Mouse (Mus musculus): Measurements from ENCODE around the gene Rgl3. TPM values are rescaled to one million over a fixed set of nuclear protein-coding genes. Genes with fewer than 3 reads are reported as not detected.
A peak's percentile ranks its signal among the peaks of the same experiment; 100 is the strongest.

Gene Rgl3
- total RNA-seq, 2 experiments from 2014 or later = not detected

DNA sequence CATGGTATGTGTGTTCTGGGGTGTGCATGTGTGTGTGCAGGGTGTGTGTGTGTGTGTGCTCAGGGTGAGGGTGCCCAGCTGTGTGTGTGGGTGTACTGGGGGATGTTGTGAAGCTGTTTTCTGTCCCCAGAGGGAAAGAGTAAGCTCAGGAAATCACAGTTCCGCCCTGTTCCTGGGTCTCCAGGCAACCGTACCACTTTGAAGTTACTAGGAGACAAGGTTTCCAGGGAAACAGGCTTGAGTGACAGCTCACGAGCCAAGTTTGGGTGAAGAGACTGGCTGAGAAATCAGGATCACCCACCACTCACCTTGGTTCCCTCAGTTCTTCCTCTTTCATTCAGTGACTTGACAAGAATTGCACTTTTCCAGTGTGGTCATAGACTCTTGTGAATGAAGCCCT is 35.6 kb downstream of the Rgl3 start:
- no peak for ATAC-seq (replicated peaks; ENCODE audit: low FRiP score, poor library complexity, severe bottlenecking)

DNA sequence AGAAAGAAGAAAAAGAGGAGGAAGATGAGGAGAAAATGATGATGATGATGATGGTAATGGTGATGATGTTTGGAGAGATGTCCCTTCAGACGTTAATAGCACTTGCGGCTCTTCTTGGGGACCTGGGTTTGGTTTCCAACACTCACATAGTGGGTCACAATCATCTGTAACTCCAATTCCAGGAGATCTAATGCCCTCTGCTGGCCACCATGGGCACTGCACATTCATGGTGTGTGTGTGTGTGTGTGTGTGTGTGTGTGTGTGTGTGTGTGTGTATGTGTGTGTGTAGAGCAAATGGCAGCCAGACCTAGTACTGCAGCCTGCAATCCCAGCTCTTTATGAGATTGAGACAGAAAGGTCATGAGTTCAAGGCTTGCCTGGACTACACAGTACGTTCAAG is 37.3 kb downstream of the Rgl3 start:
- no peak for ATAC-seq (replicated peaks; ENCODE audit: low FRiP score, poor library complexity, severe bottlenecking)

DNA sequence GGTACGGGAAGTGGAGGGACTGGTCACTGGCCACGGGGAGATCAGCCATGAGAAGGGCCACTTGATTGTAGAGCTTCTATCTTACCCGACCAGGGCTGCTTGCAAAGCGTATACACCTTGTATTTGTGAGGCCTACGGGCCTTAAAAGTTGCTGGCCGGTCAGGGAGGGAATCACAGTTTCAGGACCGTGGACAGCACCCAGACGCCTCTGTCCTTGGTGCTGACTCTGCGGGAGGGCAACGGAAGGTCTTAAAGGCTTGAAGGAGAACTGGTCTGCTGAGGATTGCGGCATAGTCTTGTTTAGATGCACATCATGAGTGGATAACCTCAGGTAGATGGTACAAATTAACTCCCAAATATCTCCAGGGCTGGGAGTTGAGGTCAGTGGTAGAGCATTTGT is 38.9 kb downstream of the Rgl3 start:
- peak; percentile 43; the same call in 1 of the 2 replicates for ATAC-seq (replicated peaks; ENCODE audit: low FRiP score, poor library complexity, severe bottlenecking)

DNA sequence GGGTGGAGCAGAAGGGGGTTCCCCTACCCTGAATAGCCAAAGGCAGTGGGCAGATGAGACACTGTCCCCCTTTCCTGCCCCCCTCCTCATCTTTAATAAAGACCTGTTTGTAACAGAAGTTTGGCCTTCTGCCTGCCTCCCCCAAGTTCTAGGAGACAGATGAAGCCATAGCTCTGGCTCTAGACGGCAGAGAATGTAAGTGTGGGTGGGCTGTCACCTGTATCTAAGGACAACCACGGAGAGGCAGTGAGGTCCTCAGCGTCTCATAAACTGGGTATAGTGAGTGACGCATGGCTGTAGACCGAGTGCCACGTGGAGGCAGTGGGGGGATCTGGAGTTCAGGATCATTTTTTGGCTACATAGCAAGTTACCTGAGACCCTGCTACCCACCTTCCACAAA is 40.5 kb downstream of the Rgl3 start:
- no peak for ATAC-seq (replicated peaks; ENCODE audit: low FRiP score, poor library complexity, severe bottlenecking)

DNA sequence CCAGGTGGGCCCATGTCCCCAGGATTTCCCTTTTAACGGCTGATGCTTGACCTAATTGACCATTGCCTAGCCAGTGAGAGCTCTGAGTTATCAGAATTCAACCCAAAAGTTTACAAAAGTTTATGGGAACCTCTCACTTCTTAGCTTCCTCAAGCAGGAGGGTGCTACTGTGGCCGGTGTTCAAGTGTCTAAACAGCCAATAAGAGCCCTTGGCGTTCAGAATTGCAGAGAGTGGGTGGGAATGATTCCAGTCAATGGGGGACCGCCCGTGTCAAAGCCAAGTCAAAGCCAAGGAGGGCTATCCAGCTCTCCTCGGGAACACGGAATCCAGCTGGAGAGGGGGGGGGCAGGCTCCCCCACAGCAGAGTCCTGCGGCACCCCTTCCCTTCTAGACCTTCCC is 41.1 kb downstream of the Rgl3 start:
- ATAC-seq (replicated peaks; ENCODE audit: low FRiP score, poor library complexity, severe bottlenecking) = no peak

DNA sequence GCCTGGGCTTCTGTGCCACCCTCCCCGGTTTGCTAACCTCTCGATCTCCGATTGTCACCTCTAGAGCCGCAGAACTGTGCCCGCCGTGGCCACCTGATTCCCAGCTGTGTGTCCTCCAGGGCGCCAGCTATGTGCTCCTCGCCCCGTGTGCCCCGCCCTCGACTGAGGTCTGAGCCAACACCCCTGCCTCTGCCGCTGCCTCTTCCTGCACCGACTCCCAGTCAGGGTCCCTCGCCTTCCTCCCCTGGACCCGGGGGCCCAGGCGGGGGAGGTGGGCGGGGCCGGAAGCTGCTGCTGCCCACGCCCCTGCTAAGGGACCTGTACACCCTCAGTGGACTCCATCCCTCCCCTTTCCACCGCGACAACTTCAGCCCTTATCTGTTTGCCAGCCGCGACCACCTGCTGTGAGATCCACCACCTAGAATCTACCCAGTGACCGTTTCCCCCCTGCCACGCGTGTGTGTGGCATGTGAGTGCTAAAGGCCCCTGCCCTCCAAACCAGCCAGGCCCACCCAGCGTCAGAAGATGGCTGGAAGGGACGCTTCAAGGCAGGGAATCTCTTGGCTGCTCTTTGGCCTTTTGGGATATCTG is 41.6 kb downstream of the Rgl3 start:
- ATAC-seq (replicated peaks; ENCODE audit: low FRiP score, poor library complexity, severe bottlenecking) = no peak

DNA sequence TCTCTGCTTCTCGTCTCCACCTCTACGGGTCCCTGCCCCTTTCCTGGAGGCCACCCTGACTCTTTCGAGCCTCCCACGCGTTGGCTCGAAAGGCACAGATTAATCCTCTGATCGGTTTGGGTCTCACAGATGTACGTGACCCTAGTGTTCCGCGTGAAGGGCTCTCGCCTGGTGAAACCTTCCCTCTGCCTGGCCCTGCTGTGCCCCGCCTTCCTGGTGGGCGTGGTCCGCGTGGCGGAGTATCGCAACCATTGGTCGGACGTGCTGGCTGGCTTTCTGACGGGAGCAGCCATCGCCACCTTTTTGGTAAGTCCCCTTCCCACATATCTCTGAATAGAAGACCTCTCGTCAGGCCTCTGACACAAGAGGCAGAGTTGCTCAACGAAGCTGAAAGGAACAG is 45.0 kb downstream of the Rgl3 start:
- ATAC-seq (replicated peaks; ENCODE audit: low FRiP score, poor library complexity, severe bottlenecking) = no peak

DNA sequence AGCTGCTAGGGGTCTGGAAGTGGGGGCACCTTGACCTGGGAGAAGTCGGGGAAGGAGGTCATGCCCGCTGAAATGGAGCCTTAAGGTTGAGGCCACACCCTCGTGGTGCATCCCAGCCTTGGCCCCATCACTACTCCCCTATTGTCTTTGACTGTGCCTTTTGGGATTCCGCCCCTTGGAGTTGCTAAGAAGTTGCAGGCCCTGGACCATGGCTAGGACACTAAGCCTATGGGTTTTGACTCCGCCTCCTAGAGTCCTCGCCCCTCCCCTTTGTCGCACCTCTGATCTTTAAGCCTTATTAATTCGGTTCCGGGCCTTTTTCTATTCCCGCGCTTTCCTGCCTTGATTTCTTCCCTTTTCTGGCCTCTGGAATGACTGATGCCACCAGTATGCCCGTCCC is 45.6 kb downstream of the Rgl3 start:
- no peak for ATAC-seq (replicated peaks; ENCODE audit: low FRiP score, poor library complexity, severe bottlenecking)

DNA sequence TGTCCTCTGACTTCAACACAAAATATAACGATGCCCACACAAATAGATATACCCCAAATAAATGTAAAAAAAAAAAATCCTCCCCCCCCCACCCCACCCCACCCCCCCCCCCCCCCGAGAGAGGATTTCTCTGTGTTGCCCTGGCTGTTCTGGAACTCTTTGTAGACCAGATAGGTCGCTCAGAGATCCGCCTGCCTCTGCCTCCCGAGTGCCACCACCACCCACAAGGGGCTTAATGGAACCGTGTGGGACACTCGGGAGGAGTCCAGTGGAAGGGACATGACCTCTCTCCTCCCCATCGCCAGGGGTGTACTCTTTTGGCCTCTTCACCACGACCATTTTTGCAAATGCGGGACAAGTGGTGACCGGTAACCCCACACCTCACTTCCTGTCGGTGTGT is 46.2 kb downstream of the Rgl3 start:
- ATAC-seq (replicated peaks; ENCODE audit: low FRiP score, poor library complexity, severe bottlenecking) = no peak

DNA sequence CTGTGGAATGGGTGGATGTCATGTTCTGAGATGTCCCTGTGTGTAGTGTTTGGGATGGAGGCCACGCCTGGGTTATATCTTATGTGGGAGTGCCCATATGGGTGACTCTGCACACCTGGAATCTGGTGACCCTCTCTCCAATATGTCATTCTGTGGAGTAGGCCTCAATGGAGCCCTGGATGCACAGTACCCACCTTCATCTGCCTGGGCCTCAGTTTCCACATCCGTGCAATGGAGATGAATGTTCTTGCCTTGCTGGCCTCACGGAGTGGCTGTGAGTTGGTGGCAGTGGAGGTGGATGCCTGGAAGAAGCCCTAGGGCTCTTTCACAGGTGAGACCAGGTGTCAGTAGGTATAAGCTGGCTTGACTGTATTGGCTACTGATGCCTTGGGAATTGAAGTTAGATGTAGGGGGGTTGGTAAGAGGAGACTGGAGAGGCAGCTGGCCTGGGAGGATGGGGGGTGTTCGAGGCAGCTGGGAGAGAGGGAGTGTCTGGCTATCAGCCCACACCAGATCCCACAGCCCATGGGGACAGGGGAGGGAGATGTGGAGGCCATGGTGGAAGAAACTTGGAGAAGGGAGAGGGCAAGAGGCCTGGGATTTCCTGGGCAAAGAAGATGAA is 50.9 kb downstream of the Rgl3 start:
- no peak for ATAC-seq (replicated peaks; ENCODE audit: low FRiP score, poor library complexity, severe bottlenecking)

DNA sequence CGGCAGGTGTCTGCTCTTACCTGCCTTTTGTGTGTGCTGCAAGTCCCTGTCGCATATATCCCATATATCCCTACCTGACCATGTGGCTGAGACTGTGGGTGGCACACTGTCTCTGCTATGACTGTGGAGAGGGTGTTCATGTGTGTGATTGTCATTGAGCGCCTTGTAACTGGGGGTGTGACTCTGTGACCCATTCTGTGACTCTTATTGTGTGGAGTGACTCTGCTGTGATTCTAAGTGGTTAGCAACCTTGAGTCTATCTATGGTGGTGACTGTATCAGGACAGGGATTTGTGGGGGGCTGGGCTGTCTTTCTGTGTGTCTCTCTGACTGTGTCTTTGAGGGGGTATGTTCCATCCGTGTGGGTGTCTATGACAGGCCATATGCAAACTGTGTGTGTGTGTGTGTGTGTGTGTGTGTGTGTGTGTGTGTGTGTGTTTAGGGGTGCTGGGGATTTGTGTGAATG is 51.5 kb downstream of the Rgl3 start:
- ATAC-seq (replicated peaks; ENCODE audit: low FRiP score, poor library complexity, severe bottlenecking) = no peak

DNA sequence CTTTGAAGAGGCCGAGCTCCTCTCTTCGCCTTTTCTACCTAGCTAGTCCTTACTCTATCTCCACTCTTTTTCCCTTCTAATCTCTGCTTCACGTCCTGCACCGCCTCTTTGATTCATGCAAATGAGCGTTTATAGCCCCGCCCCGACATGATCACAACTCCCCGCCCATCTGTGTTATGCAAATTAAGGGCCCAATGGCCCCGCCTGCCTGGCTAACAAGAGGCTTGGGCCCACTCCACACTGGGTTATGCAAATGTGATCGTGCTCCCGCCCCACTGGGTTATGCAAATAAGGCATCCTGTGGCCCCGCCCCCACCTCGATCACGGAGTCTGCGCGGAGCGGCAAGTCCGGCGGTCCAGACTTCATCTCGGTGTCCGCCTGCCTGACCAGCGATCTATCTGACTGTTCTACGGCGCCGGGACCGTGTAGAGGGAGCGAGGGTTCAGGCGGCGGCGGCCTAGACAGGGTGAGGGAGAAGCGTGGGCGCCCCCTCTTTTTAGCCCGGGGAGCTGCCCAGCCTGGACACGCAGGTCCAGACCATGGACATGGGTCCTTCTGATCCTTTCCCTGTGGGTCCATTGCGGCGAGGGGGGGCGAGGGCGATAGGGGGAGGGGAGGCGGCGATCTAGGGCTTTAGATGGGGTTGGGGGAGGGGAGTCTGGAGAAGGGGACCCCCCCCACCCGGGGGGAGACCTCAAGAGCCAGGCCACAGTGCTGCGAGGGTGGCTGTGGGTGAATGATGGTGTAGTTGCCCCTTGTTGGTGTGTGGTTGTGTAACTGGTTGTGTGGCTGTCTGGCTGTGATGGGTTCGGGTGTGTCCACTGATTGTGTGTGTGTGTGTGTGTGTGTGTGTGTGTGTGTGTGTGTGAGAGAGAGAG is 52.3 kb downstream of the Rgl3 start, which contains the start of gene Plppr2:
Plppr2 (plus strand) TSS at position 342 of the 879 bp plus-strand sequence.
- peak; percentile 66; the same call in 1 of the 2 replicates for ATAC-seq (replicated peaks; ENCODE audit: low FRiP score, poor library complexity, severe bottlenecking)

DNA sequence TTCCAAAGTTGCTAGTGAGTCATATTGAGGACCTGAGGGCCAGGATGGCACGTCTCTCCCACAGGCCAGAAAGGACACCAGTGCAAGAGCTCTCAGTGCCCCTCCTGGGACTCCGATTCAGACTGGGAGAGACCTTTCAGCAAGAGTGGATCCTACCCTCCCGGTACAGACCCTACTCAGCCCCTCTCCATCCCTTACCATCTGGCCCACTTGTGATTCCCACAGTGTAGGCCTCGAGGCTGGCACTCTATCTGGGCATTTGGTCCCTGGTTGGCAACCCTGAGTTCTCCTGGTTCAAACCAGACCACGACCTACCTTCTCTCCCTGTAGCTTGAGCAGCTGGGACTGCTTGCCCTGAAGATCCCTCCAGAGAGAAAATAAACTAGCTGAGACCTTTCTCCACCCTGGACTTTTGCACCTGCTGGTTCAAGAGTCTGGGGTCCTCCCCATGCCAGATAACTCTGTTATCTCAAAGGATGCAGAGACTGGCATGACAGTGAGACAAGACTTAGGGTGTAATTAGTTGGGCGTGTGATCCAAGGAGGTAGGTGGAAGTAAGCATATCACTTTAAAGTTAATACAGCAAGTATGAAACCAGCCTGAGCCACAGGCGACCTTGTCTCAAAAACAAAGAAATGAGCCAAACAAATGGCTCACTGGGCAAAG is 53.6 kb downstream of the Rgl3 start:
- ATAC-seq (replicated peaks; ENCODE audit: low FRiP score, poor library complexity, severe bottlenecking) = no peak

DNA sequence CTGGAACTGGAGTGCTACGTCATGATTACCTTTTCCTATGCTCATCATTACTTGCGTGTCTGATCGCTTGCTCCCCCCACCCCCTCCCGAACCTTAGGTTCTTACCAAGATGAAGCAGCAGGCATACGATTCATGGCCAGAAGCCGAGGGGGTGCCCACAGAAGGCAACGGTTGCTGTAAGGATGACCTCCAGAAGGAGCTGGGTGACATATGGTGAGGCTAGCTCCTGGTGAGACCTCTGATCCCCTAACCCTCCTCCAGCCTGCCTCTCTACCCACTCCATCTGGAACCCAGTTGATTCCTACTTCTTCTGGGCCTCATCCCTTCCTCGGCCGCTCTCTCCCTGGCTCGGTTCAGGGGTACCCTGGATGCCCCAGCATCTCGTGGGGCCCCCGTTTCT is 55.2 kb downstream of the Rgl3 start:
- ATAC-seq (replicated peaks; ENCODE audit: low FRiP score, poor library complexity, severe bottlenecking) = no peak

DNA sequence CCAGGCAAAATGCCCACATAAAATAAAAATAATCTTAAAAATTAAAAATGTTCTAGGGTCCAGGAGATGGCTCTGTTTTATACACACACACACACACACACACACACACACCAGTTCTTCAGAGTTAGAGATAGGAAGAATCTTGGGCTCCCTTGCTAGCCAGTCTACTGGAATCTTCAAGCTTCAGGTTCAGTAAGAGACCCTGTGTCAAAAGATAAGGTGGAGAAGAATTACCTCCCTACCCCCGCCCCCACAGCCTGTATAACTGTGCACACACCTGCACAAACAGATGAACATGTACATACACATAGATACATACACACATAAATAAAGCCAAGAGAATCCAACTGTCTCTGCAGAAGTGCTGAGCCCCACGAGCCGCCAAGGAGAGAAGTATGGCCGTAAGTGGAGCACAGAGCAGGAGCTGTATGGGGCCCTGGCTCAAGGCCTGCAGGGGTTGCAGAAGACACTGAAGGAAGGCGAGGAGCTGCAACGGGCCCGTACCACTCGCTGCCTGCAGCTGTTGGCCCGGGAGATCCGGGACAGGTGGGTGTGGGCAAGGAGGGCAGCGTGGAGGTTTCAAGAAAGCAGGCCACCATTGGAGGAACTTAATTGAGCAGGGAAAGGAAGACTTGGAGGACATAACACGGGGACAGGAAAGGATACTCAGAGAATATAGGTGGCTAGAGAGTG is 56.7 kb downstream of the Rgl3 start:
- no peak for ATAC-seq (replicated peaks; ENCODE audit: low FRiP score, poor library complexity, severe bottlenecking)

DNA sequence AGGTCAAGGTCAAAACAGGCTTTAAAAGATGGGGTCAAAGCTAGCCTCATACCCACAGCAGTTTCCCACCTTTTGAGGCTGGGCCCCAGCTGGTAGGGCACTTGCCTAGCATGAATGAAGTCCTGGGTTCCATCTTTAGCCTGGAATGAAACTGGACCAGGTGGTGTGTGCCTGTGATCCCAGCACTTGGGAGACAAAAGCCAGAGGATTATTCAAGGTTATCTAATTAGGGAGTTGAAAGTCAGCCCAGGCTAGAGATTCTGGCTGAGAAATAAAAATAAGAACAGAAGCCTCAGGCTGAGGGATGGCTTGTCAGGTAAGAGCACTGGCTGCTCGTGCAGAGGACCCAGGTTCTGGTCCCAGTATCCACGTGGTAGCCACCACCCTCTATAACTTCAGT is 57.2 kb downstream of the Rgl3 start:
- no peak for ATAC-seq (replicated peaks; ENCODE audit: low FRiP score, poor library complexity, severe bottlenecking)

DNA sequence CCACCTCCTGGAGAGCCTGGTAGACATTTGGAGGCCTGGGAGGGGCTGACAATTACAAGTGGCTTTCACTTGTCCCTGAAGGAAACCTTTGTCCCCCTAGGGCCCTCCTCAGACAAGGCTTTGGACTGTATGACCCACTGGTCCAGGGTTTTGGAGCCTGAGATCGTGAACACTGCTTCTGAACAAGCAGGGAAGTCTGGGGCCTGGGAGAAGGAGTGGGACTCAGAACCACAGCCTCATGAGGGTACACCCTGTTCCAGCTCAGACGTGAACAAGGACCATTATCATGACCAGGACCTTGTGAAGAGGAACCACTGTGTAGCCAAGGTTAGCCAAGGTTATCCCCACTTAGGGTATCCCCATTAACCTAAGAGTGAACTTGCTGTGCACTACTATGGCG is 60.0 kb downstream of the Rgl3 start:
- no peak for ATAC-seq (replicated peaks; ENCODE audit: low FRiP score, poor library complexity, severe bottlenecking)

DNA sequence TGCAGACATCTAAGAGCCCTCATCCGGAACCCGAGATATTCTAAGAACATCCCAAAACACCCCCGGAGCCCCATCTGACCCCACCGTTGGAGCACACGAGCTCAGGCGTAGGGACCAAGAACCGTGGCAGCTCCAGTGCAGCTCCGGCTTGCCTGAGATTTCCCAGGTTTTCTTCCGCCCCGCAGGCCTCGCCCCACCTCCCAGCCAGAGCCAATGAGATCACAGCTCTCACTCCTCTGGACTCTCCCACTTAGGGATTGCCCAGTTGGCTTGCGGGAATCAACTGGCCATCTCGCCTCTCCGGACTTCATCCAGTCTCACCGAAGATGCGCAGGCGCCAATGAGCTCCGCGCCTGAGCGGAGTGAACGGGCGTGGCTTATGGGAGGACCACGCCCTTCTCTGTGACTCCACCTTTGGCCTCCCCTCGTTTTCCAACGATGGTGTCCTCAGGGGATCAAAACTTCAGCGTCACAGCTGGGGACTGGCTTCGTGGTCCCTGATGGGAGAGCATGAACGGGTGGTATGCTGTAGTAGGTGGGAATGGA is 62.0 kb downstream of the Rgl3 start, which contains the start of the genes Ccdc159 and Tmem205:
Ccdc159 (plus strand) TSS at position 264 of the 546 bp plus-strand sequence.
Tmem205 (minus strand) TSS at position 349 of the 546 bp plus-strand sequence.
- ATAC-seq (replicated peaks; ENCODE audit: low FRiP score, poor library complexity, severe bottlenecking) = peak; percentile 65; the same call in 1 of the 2 replicates

DNA sequence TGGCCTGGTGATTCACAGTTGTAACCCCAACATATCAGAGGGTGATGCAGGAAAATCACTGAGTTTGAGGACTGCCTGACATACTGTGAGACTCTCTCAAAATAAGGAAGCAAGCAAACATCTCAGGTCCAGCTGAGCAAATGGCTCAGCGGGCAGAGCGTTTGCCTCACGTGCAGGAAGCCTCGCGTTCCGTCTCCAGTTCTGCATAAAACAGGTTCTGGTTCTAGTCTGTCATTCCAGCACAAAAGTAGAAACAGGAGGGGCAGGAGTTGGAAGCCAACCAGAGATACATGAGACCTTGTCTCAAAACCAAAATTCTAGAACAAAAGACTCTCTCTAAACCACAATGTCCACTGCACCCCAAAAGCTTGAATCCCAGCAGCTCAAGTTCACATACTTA is 62.5 kb downstream of the Rgl3 start:
- ATAC-seq (replicated peaks; ENCODE audit: low FRiP score, poor library complexity, severe bottlenecking) = no peak

Data from erythroid progenitor cell, adult 5-6 weeks (primary cell).